Mouse (Mus musculus) lung, embryonic 15.5 days (tissue): ENCODE results near the gene Bbs2. TPM values are rescaled to one million over a fixed set of nuclear protein-coding genes. Genes with fewer than 3 reads are reported as not detected.

Experiments used
- ATAC-seq: fragments of 200-750 bp; cut with Nextera tagmentation; 2 replicates; pipeline ENCODE4 v1.8.0; 2017; ENCODE audit warnings: moderate number of reproducible peaks, borderline replicate concordance; ENCODE audit not compliant: low FRiP score, low TSS enrichment; ENCODE audit errors: extremely low read depth
- H3K27ac ChIP-seq: fragments of 300-500 bp; sonication (generic); 2 replicates; pipeline ENCODE4 v1.5.1; 2015; ENCODE audit warnings: moderate library complexity, mild to moderate bottlenecking, inconsistent platforms
- H3K27me3 ChIP-seq: fragments of 300-500 bp; sonication (generic); 2 replicates; pipeline ENCODE4 v1.6.1; 2015; ENCODE audit warnings: inconsistent platforms
- H3K36me3 ChIP-seq: fragments of 300-500 bp; sonication (generic); 2 replicates; pipeline ENCODE4 v1.6.1; 2015; ENCODE audit warnings: inconsistent platforms
- H3K4me1 ChIP-seq: fragments of 300-500 bp; sonication (generic); 2 replicates; pipeline ENCODE4 v1.6.1; 2015; ENCODE audit warnings: inconsistent platforms
- H3K4me2 ChIP-seq: fragments of 300-500 bp; sonication (generic); 2 replicates; pipeline ENCODE4 v1.6.1; 2015; ENCODE audit warnings: inconsistent platforms, mild to moderate bottlenecking, moderate library complexity
- H3K4me3 ChIP-seq: fragments of 300-500 bp; sonication (generic); 2 replicates; pipeline ENCODE4 v1.5.1; 2015; ENCODE audit warnings: mild to moderate bottlenecking, inconsistent platforms
- H3K9ac ChIP-seq: fragments of 300-500 bp; sonication (generic); 2 replicates; pipeline ENCODE4 v1.6.1; 2015; ENCODE audit warnings: inconsistent platforms
- H3K9me3 ChIP-seq: fragments of 300-500 bp; sonication (generic); 2 replicates; pipeline ENCODE4 v1.6.1; 2016; ENCODE audit warnings: inconsistent platforms
- WGBS: fragments of 180-500 bp; shearing (Covaris S2); methylation state at CpG from one replicate; pipeline ENCODE4 v1.1.7; 2015; 5-methylcytosine and 5-hydroxymethylcytosine counted together
- polyA plus RNA-seq: library from polyadenylated mRNA; unstranded; fragments of >200 nt; fragmentation: Nextera tagmentation; extraction: Ambion mirVana; gene quantifications from 2 replicates; pipeline ENCODE4 v1.2.1, GENCODE M21; 2015

Bbs2 gene
- polyA plus RNA-seq, 1 experiment from 2014 or later = 13.1 TPM

- Histone ChIP-seq H3K36me3 (no peaks in the 10 kb centered on the region), H3K9ac (no peak overlapping the region), H3K27ac (no peak overlapping the region), H3K27me3 (no peaks in the 10 kb centered on the region), H3K4me1 (no peaks in the 10 kb centered on the region), H3K4me2 (no peak overlapping the region), H3K9me3 (no peaks in the 10 kb centered on the region), H3K4me3 (no peak overlapping the region)
- WGBS = 76% methylated on average over 9 of the region's 9 CpGs
- no peak for ATAC-seq
These were observed 5.9 kb downstream of the Bbs2 start for GRCm38 (mm10) chr8:94092848-94093247.

GRCm38 (mm10) chr8:94089715-94090114, 9.0 kb downstream of the Bbs2 start:
- Histone ChIP-seq H3K4me1 (no peaks in the 10 kb centered on the region), H3K4me2 (no peak overlapping the region), H3K9ac (no peak overlapping the region), H3K27me3 (no peaks in the 10 kb centered on the region), H3K27ac (no peak overlapping the region), H3K36me3 (peaks cover 6% of the 10 kb centered on the region; the same call in 1 of the 2 replicates), H3K9me3 (no peaks in the 10 kb centered on the region), H3K4me3 (no peak overlapping the region)
- ATAC-seq = no peak
- WGBS = 69% methylated on average over 6 of the region's 6 CpGs

GRCm38 (mm10) chr8:94087964-94088363, 10.8 kb downstream of the Bbs2 start:
- no peaks in the 10 kb centered on the region for H3K27me3 ChIP-seq
- no peak overlapping the region for H3K9ac ChIP-seq
- H3K4me2 ChIP-seq = no peak overlapping the region
- no peak for ATAC-seq
- WGBS = 83% methylated on average over 9 of the region's 9 CpGs
- no peak overlapping the region for H3K4me3 ChIP-seq
- H3K27ac ChIP-seq = no peak overlapping the region
- H3K36me3 ChIP-seq = peaks cover 6% of the 10 kb centered on the region; the same call in 1 of the 2 replicates
- no peaks in the 10 kb centered on the region for H3K9me3 ChIP-seq
- no peaks in the 10 kb centered on the region for H3K4me1 ChIP-seq

- 82% methylated on average over 12 of the region's 12 CpGs for WGBS
These were observed 22.1 kb downstream of the Bbs2 start for GRCm38 (mm10) chr8:94076461-94077192.

GRCm38 (mm10) chr8:94068793-94069192, 29.9 kb downstream of the Bbs2 start:
- Histone ChIP-seq H3K9me3 (no peaks in the 10 kb centered on the region), H3K36me3 (peaks cover 9% of the 10 kb centered on the region; the same call in 1 of the 2 replicates), H3K9ac (no peak overlapping the region), H3K4me3 (no peak overlapping the region), H3K27me3 (no peaks in the 10 kb centered on the region), H3K4me1 (no peaks in the 10 kb centered on the region), H3K27ac (no peak overlapping the region), H3K4me2 (no peak overlapping the region)
- no peak for ATAC-seq
- 85% methylated on average over 7 of the region's 7 CpGs for WGBS

More at GRCm38 (mm10) chr8:94076461-94077192, 22.1 kb downstream of the Bbs2 start:
- H3K27ac ChIP-seq = no peak overlapping the region
- H3K4me2 ChIP-seq = no peak overlapping the region
- H3K9me3 ChIP-seq = no peaks in the 10 kb centered on the region
- H3K4me1 ChIP-seq = no peaks in the 10 kb centered on the region
- H3K27me3 ChIP-seq = no peaks in the 10 kb centered on the region
- no peak overlapping the region for H3K4me3 ChIP-seq
- no peak for ATAC-seq
- no peak overlapping the region for H3K9ac ChIP-seq
- H3K36me3 ChIP-seq = no peaks in the 10 kb centered on the region

- Histone ChIP-seq H3K36me3 (peaks cover 9% of the 10 kb centered on the region; the same call in 1 of the 2 replicates), H3K27me3 (no peaks in the 10 kb centered on the region), H3K4me1 (no peaks in the 10 kb centered on the region), H3K4me3 (no peak overlapping the region), H3K9me3 (no peaks in the 10 kb centered on the region), H3K27ac (no peak overlapping the region), H3K9ac (no peak overlapping the region), H3K4me2 (no peak overlapping the region)
- WGBS = 63% methylated on average over 11 of the region's 11 CpGs
- ATAC-seq = no peak
These were observed 32.4 kb downstream of the Bbs2 start for GRCm38 (mm10) chr8:94066121-94066863.

- Histone ChIP-seq H3K27me3 (no peaks in the 10 kb centered on the region), H3K4me2 (no peak overlapping the region), H3K36me3 (peaks cover 39% of the 10 kb centered on the region; the same call in 1 of the 2 replicates), H3K27ac (no peak overlapping the region), H3K9me3 (no peaks in the 10 kb centered on the region), H3K9ac (no peak overlapping the region), H3K4me3 (no peak overlapping the region), H3K4me1 (no peaks in the 10 kb centered on the region)
- no peak for ATAC-seq
- 55% methylated on average over 6 of the region's 6 CpGs for WGBS
These were observed 41.4 kb downstream of the Bbs2 start for GRCm38 (mm10) chr8:94057157-94057854.

- Histone ChIP-seq H3K27me3 (no peaks in the 10 kb centered on the region), H3K4me3 (no peak overlapping the region), H3K9me3 (no peaks in the 10 kb centered on the region), H3K36me3 (peaks cover 23% of the 10 kb centered on the region; the same call in 1 of the 2 replicates), H3K9ac (no peak overlapping the region), H3K4me2 (no peak overlapping the region), H3K4me1 (no peaks in the 10 kb centered on the region), H3K27ac (no peak overlapping the region)
- ATAC-seq = no peak
- 87% methylated on average over 12 of the region's 12 CpGs for WGBS
These were observed 46.0 kb downstream of the Bbs2 start for GRCm38 (mm10) chr8:94052696-94053095.

- no peak for ATAC-seq
- H3K36me3 ChIP-seq = peaks cover 6% of the 10 kb centered on the region; the same call in 1 of the 2 replicates
- WGBS = 74% methylated on average over 2 of the region's 2 CpGs
These were observed 50.9 kb downstream of the Bbs2 start for GRCm38 (mm10) chr8:94047845-94048244.

GRCm38 (mm10) chr8:94037806-94038205, 60.9 kb downstream of the Bbs2 start:
- Histone ChIP-seq H3K4me2 (peak overlapping the region; percentile 72), H3K9me3 (no peaks in the 10 kb centered on the region), H3K4me3 (peak overlapping the region; percentile 92), H3K27ac (peak overlapping the region; percentile 21; the same call in 1 of the 2 replicates), H3K4me1 (peaks cover 22% of the 10 kb centered on the region), H3K36me3 (0 out of 2 replicates have a peak, but pooled peaks cover 3% of the 10 kb centered on the region), H3K9ac (peak overlapping the region; percentile 72), H3K27me3 (no peaks in the 10 kb centered on the region)
- ATAC-seq = no peak
- WGBS = 5% methylated on average over 15 of the region's 15 CpGs

More at GRCm38 (mm10) chr8:94047845-94048244, 50.9 kb downstream of the Bbs2 start:
- no peak overlapping the region for H3K27ac ChIP-seq
- no peaks in the 10 kb centered on the region for H3K27me3 ChIP-seq
- no peaks in the 10 kb centered on the region for H3K4me1 ChIP-seq
- no peak overlapping the region for H3K9ac ChIP-seq
- no peak overlapping the region for H3K4me2 ChIP-seq
- H3K4me3 ChIP-seq = no peak overlapping the region
- H3K9me3 ChIP-seq = no peaks in the 10 kb centered on the region

GRCm38 (mm10) chr8:94036944-94037524, 61.7 kb downstream of the Bbs2 start, which contains the start of the genes Nudt21 and Ogfod1:
Gene Nudt21, minus strand, starts transcription at chr8:94037031.
Gene Ogfod1, plus strand, starts transcription at chr8:94037198.
- Histone ChIP-seq H3K27ac (peak within 1 kb of the TSS; percentile 85), H3K9ac (peak within 1 kb of the TSS; percentile 72), H3K4me1 (peaks cover 22% of the 10 kb centered on the region), H3K27me3 (no peaks in the 10 kb centered on the region), H3K4me3 (peak within 1 kb of the TSS; percentile 92), H3K4me2 (peak within 1 kb of the TSS; percentile 72), H3K36me3 (no peaks in the 10 kb centered on the region), H3K9me3 (no peaks in the 10 kb centered on the region)
- under 1% methylated on average over 41 of the region's 41 CpGs for WGBS
- peak; percentile 98 for ATAC-seq
